Mouse (Mus musculus): ENCODE measurements around the gene Elmo3. TPM values are rescaled to one million over a fixed set of nuclear protein-coding genes. Genes with fewer than 3 reads are reported as not detected.
A peak's percentile ranks its signal among the peaks of the same experiment; 100 is the strongest.
"Not testable (repeated sequence)": the region's sequence is repeated elsewhere in the genome, so short reads cannot be mapped to it uniquely, and the experiment has no call there.

Gene Elmo3
- polyA plus RNA-seq, 1 experiment, result 49.6 TPM

DNA sequence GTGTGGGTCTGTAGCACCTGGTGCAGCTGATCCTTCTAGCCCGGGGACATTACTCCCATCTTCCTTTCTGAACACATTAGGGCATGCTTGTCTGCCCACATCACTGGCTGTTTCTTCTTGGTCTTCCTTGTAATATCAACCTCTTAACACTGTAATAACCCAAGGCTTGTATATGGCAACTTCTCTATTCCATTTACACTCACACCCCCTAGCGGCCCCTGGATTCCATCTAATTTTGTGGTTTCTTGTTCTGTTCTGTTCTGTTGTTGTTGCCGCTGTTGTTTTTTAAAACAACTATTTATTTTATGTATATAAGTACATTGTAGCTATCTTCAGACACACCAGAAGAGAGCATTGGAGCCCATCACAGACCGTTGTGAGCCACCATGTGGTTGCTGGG lies 18.5 kb upstream of the Elmo3 start:
- no peak for DNase-seq
- H3K4me1 ChIP-seq (ENCODE audit: control insufficient read depth, insufficient read depth, low read length), result peaks cover 7% of the 10 kb centered on the region; the same call in 1 of the 2 replicates
- no peak overlapping the region for H3K4me3 ChIP-seq (ENCODE audit: insufficient read depth, low read depth, low read length)
- TF ChIP-seq POLR2A (IDR thresholded peaks at IDR 0.05; ENCODE audit: low read depth, low read length) (no peak), CTCF (conservative IDR thresholded peaks at IDR 0.05; ENCODE audit: insufficient read depth, insufficient read length, low read depth, low read length) (no peak)
- H3K27me3 ChIP-seq (replicated peaks; ENCODE audit: control insufficient read depth, insufficient read depth, low read length), result no peaks in the 10 kb centered on the region
- H3K27ac ChIP-seq (ENCODE audit: insufficient read depth, low read depth, low read length), result no peak overlapping the region
- WGBS, result 90% methylated on average over 4 of the region's 4 CpGs
- H3K36me3 ChIP-seq (ENCODE audit: control insufficient read depth, insufficient read depth, low read length), result no peaks in the 10 kb centered on the region

DNA sequence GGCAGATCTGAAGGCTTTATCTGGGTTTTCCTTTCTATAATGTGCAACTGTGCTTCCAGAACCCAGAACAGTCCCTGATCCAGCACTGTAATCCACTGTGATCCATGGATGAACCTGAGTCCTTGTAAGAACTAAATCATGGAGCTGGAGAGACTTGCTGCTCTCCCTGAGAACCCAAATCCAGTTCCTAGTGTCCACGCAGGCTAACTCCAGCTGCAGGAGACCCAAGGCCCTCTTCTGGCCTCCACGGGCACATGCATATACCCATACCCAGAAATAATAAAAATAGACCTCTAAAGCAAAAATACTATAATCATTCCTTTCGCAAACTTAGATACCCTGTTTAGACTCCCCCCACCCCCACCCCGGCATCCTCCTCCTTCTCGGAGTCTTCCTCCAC lies 17.2 kb upstream of the Elmo3 start:
- H3K27me3 ChIP-seq (replicated peaks; ENCODE audit: control insufficient read depth, insufficient read depth, low read length), result no peaks in the 10 kb centered on the region
- no peak for DNase-seq
- 86% methylated on average over 5 of the region's 5 CpGs for WGBS
- H3K4me3 ChIP-seq (ENCODE audit: insufficient read depth, low read depth, low read length), result no peak overlapping the region
- no peaks in the 10 kb centered on the region for H3K36me3 ChIP-seq (ENCODE audit: control insufficient read depth, insufficient read depth, low read length)
- H3K4me1 ChIP-seq (ENCODE audit: control insufficient read depth, insufficient read depth, low read length), result peaks cover 7% of the 10 kb centered on the region; the same call in 1 of the 2 replicates
- no peak for TF ChIP-seq POLR2A (IDR thresholded peaks at IDR 0.05; ENCODE audit: low read depth, low read length)
- TF ChIP-seq CTCF (conservative IDR thresholded peaks at IDR 0.05; ENCODE audit: insufficient read depth, insufficient read length, low read depth, low read length), result no peak
- H3K27ac ChIP-seq (ENCODE audit: insufficient read depth, low read depth, low read length), result no peak overlapping the region

DNA sequence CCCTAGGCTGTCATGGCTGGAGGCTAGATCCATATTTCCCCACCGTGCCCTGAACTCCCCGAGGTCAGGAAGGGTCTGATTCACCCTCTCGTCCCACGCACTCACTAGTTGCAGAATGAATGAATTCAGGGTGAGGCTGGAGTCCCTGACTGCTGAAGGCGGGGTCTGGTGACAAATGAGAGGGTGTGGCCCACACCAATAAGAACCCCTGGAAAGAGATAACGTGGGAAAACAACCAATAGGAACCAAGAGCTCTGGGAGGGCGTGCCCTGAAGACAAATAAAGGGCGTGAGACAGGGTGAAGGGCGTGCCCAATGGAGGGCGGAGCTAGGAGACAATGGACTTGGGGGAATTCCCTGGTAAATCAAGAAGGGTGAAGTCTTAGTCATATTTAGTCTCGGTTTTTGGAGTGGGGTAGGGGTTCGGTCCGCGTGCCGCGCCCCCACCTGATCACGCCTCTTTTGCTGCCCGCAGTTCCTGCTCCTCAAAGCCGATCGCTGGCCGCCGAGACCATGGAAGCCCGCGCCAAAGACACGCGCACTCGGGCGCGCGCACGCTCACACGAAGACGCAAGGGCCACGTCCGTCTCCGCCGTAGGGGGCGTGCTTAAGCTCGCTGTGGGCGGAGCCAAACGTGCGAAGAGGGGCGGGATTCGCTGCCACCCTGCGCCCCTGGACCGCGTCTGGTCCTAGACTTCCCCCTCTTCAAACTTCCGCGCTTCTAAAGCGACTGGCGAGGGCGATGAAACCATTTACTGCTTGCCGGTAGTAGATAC lies 16.3 kb upstream of the Elmo3 start:
- Histone ChIP-seq H3K27ac (ENCODE audit: insufficient read depth, low read depth, low read length) (peak overlapping the region; percentile 30; the same call in 1 of the 2 replicates), H3K4me3 (ENCODE audit: insufficient read depth, low read depth, low read length) (peak overlapping the region; percentile 59), H3K4me1 (ENCODE audit: control insufficient read depth, insufficient read depth, low read length) (peaks cover 7% of the 10 kb centered on the region; the same call in 1 of the 2 replicates), H3K27me3 (replicated peaks; ENCODE audit: control insufficient read depth, insufficient read depth, low read length) (no peaks in the 10 kb centered on the region), H3K36me3 (ENCODE audit: control insufficient read depth, insufficient read depth, low read length) (no peaks in the 10 kb centered on the region)
- DNase-seq, result peak; percentile 90
- WGBS, result 3% methylated on average over 53 of the region's 53 CpGs
- TF ChIP-seq POLR2A (IDR thresholded peaks at IDR 0.05; ENCODE audit: low read depth, low read length), result peak; percentile 18
- TF ChIP-seq CTCF (conservative IDR thresholded peaks at IDR 0.05; ENCODE audit: insufficient read depth, insufficient read length, low read depth, low read length), result no peak

DNA sequence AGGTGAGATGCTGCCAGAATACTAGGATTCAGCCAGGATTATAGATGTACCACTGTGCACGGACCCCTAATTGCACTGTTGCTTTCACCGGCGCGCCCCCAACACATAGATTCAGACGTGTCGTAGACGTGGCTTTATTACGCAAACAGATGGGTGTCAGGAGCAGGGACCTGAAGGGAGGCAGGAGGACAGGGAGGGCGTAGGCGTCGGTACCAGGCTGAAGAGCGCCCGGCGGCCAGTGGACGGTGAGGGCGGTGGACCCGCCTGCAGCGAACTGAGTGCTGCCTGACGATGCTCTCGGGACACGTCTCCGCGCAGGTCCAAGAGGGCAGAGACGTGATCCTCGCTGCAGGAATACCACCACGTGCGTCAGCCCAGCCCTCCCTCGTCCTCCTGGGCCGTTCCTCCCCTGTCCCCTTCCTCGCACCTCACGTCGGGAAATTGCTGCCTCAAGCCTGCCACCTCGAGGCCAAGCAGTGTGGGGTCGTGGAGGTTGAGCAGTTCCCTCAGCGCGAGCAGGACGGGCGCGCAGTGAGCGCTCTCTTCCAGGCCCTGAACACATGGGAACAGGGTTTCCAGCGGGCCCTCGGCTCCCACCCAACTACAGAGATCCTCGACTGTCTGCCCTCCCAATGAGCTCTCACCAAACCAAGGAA lies 15.5 kb upstream of the Elmo3 start, which contains the start of gene 4931428F04Rik:
4931428F04Rik (minus strand) TSS at position 60 of the 656 bp plus-strand sequence.
- 8% methylated on average over 43 of the region's 43 CpGs for WGBS
- H3K36me3 ChIP-seq (ENCODE audit: control insufficient read depth, insufficient read depth, low read length), result no peaks in the 10 kb centered on the region
- peak; percentile 28 for DNase-seq
- H3K4me1 ChIP-seq (ENCODE audit: control insufficient read depth, insufficient read depth, low read length), result peaks cover 7% of the 10 kb centered on the region; the same call in 1 of the 2 replicates
- TF ChIP-seq CTCF (conservative IDR thresholded peaks at IDR 0.05; ENCODE audit: insufficient read depth, insufficient read length, low read depth, low read length), result peak; percentile 53
- no peak for TF ChIP-seq POLR2A (IDR thresholded peaks at IDR 0.05; ENCODE audit: low read depth, low read length)
- H3K4me3 ChIP-seq (ENCODE audit: insufficient read depth, low read depth, low read length), result peak within 1 kb of the TSS; percentile 59
- no peaks in the 10 kb centered on the region for H3K27me3 ChIP-seq (replicated peaks; ENCODE audit: control insufficient read depth, insufficient read depth, low read length)
- H3K27ac ChIP-seq (ENCODE audit: insufficient read depth, low read depth, low read length), result peak within 1 kb of the TSS; percentile 30; the same call in 1 of the 2 replicates

DNA sequence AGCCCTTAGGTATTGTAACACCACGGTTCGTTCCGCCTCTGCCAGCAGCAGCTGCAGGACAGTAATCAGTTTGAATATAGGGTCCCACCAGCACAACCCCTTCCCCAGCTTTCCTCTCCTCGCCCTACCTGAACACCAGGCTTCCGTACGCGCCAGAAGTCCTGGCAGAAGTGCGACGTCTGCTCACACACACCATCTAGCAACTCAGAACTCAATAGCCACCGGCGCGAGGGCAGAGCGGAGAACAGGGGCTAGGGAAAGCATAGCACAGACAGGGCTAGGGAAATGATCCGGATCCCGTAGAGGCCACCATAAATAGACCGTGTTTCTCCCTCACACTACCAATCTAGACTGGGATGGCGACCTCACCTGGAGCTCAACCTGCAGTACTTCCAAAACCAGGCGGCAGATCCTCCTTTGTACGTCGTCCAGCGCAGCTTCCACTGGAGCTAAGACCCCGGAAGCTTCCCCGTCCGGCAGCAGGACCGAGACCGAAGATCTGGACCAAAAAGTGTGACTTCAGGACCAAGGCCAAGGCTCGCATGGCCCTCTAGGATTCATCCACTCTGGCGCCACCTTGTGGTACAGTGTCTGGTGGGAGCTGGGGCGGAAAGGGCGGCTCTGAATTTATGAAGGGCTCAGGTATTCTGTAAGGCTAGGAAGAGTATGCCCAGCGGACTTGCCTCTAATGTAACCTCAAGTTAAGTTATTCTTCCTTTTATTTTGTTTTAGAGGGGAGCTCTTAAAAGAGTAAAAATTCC lies 14.7 kb upstream of the Elmo3 start:
- TF ChIP-seq POLR2A (IDR thresholded peaks at IDR 0.05; ENCODE audit: low read depth, low read length), result no peak
- TF ChIP-seq CTCF (conservative IDR thresholded peaks at IDR 0.05; ENCODE audit: insufficient read depth, insufficient read length, low read depth, low read length), result peak; percentile 93
- Histone ChIP-seq H3K36me3 (ENCODE audit: control insufficient read depth, insufficient read depth, low read length) (no peaks in the 10 kb centered on the region), H3K4me3 (ENCODE audit: insufficient read depth, low read depth, low read length) (no peak overlapping the region), H3K4me1 (ENCODE audit: control insufficient read depth, insufficient read depth, low read length) (peaks cover 7% of the 10 kb centered on the region; the same call in 1 of the 2 replicates), H3K27me3 (replicated peaks; ENCODE audit: control insufficient read depth, insufficient read depth, low read length) (no peaks in the 10 kb centered on the region), H3K27ac (ENCODE audit: insufficient read depth, low read depth, low read length) (no peak overlapping the region)
- WGBS, result 17% methylated on average over 31 of the region's 31 CpGs
- DNase-seq, result peak; percentile 91

DNA sequence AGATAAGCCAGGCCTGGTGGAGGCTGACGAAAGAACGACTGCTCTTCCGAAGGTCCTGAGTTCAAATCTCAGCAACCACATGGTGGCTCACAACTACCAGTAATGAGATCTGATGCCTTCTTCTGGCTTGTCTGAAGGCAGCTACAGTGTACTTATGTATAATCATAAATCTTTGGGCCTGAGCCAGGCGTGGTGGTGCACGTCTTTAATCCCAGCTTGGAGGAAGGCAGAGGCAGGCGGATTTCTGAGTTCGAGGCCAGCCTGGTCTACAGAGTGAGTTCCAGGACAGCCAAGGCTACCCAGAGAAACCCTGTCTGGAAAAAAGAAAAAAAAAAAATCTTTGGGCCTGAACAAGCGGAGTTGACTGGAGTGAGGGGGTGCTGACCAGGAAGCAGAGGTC lies 14.0 kb upstream of the Elmo3 start:
- not testable (repeated sequence) for H3K27me3 ChIP-seq (replicated peaks; ENCODE audit: control insufficient read depth, insufficient read depth, low read length); H3K4me3 ChIP-seq (ENCODE audit: insufficient read depth, low read depth, low read length); H3K4me1 ChIP-seq (ENCODE audit: control insufficient read depth, insufficient read depth, low read length); DNase-seq; H3K36me3 ChIP-seq (ENCODE audit: control insufficient read depth, insufficient read depth, low read length); H3K27ac ChIP-seq (ENCODE audit: insufficient read depth, low read depth, low read length)
- WGBS, result 78% methylated on average over 8 of the region's 8 CpGs

DNA sequence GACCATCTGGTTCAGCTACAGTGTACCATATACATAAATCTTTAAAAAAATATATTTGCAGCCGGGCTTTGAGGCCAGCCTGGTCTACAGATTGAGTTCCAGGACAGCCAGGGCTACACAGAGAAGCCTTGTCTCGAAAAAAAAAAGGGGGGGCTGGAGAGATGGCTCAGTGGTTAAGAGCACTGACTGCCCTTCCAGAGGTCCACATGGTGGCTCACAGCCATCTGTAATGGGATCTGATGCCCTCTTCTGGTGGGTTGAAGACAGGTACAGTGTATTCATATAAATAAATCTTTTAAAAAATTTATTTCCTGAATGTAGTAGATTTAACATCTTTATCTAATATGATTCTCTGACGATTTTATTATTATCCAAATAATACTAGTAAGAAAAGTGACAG lies 13.6 kb upstream of the Elmo3 start:
- H3K4me3 ChIP-seq (ENCODE audit: insufficient read depth, low read depth, low read length); H3K27me3 ChIP-seq (replicated peaks; ENCODE audit: control insufficient read depth, insufficient read depth, low read length); DNase-seq; H3K27ac ChIP-seq (ENCODE audit: insufficient read depth, low read depth, low read length); H3K4me1 ChIP-seq (ENCODE audit: control insufficient read depth, insufficient read depth, low read length); H3K36me3 ChIP-seq (ENCODE audit: control insufficient read depth, insufficient read depth, low read length): not testable (repeated sequence)
- 57% methylated on average over 3 of the region's 3 CpGs for WGBS

Data from kidney, adult 2 months (tissue).